Mouse (Mus musculus): ENCODE data around the gene Exoc4.

DNA sequence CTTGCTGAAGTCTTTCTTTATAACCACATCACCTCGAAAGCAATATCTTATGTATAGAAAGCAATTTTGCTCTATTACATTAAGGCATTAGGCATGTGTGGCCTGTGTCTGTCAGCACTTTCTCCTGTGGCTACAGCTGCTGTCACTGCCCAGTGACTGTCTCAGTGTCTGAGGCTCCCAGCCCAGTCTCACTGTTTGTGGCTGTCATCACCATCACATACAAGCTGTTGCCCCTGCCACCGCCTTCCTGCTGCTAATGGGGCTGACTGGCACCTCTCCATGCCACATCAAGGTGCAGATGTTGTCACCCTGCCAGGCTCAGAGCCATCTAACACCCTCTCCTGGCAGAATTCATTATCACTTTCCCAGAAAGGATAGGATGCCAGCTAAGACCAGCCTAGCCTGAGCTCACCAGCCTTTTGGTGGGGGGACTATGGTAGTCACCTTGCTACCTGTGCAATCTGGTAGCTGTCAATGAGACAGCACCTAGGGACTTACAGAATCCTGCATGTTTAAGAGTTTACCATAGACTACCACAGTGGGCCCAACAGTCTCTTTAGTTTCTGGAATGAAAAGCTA, 698.1 kb downstream of the Exoc4 start:
- TF ChIP-seq POLR2AphosphoS2 (IDR thresholded peaks at IDR 0.05; ENCODE audit: insufficient read length, low read depth) (no peak), CEBPB (IDR thresholded peaks at IDR 0.05; ENCODE audit: insufficient read depth, poor library complexity, severe bottlenecking) (no peak), POLR2A (IDR thresholded peaks at IDR 0.05; ENCODE audit: insufficient read length, low read depth) (no peak), MAX (IDR thresholded peaks at IDR 0.05; ENCODE audit: low read depth) (no peak)
